Mouse (Mus musculus) thymus, postnatal 36 days (tissue): ENCODE results near the gene Adra2c.

Source experiments
- DNase-seq, 2 experiments: peaks; one replicate each; pipeline ENCODE4 v3.0.0; 2022; ENCODE audit warnings: mixed read lengths in 2 of 2

Adra2c gene

DNA sequence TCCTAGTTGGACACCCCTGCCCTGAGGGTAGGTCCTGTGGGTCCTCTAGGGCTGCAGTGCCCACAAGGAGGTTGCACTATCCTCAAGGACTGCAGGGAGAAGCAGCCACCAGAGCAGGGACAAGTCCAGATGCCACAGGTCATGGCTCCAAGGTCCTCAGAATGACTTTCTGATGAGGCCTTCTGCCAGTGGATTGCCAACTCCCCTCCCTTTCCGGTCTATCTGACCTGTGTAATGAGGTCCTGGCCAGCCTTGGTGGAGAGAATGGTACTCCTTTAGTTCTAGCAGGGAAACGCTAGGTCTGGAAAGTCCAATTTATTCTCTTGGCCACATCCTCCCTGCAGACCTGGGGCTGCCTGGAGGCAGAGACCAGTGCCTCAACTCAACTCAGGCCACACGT lies at the start of gene Adra2c:
TSS of gene Adra2c (plus strand) at position 301 of the 400 bp plus-strand sequence.
- no peak for DNase-seq

- no peak for DNase-seq
Measured at GRCm38 (mm10) chr5:35233142-35233541, 45.0 kb upstream of the Adra2c start.

- DNase-seq: no peak
Measured at GRCm38 (mm10) chr5:35237757-35238156, 40.4 kb upstream of the Adra2c start.

- no peak for DNase-seq
Measured at GRCm38 (mm10) chr5:35238627-35239026, 39.5 kb upstream of the Adra2c start.

- no peak for DNase-seq
Measured at GRCm38 (mm10) chr5:35241556-35241955, 36.6 kb upstream of the Adra2c start.

DNA sequence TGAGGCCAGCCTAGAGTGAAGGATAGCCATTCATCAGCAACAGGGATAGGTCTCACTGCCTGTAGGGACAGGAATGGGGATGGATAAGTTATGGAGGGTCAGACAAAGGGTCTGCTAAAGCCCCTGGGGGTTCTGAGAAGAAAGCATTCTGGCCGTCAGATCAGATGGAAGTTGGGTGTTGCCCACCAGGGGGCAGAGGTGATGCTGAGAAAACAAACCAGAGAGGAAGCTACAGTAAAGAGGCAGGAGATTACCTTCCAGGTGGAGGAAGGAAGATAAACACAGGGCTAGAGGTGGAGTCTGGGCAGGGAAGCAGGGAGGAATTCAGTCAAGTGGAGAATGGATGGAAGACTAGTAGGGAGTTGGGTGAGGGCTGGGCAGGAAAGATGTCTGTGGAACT lies 33.9 kb upstream of the Adra2c start:
- DNase-seq: no peak

DNA sequence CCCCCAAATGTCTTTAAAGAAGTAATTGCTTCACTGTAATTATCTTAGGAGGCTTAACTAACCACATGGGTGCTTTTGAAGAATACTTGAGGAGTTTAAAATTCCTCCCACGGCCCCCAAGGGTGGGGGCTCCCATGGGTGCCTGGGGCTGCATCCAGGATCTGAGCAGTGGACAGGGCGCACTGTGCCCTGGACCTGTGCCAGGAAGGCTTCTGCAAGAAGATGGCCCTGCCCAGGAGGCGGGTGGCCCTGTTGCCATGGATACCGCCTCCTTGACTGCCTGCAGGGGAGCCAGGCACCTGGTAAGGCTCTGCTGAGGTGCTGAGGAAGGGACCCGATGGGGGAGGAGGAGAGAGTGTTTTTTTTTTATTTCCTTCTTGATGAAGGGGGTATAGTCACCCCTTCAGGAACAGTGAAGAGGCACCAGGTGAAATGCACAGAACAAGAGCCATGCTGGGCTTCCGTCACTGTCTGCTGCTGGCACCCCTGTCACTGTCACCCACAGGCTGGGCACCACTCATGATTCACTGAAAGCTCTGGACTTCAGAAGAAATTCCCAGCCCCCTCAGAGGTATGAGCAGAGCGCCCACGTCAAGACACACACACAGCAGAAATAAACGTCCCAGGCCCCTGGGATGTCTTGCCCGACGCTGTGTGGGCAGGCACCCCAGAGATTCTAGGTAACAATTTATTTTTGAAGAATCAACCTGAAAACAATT lies 32.4 kb upstream of the Adra2c start:
- no peak for DNase-seq

GRCm38 (mm10) chr5:35254964-35255716 lies 23.0 kb upstream of the Adra2c start:
- DNase-seq: no peak

DNA sequence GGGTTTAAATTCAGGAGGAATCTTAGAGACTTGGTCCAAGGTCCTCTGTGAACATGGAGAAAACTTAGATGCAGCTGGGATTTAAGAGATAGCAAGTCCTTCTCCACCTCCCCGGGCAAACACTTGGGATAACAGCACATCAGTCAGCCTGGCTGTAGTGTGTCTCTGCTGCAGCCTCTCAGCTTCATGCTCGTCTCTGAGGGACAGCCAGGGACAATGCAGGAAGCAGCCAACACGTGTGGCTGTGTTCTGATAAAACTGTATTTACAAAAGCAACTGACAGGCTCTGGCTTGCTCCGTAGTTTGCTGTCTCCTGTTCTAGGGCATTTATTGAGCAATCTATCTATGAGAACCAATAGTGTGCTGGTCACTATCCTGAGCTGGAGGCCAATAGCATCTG lies 14.4 kb upstream of the Adra2c start:
- no peak for DNase-seq

- DNase-seq: no peak
Measured at GRCm38 (mm10) chr5:35267486-35267885, 10.6 kb upstream of the Adra2c start.

GRCm38 (mm10) chr5:35275356-35275755 lies 2.8 kb upstream of the Adra2c start:
- no peak for DNase-seq

DNA sequence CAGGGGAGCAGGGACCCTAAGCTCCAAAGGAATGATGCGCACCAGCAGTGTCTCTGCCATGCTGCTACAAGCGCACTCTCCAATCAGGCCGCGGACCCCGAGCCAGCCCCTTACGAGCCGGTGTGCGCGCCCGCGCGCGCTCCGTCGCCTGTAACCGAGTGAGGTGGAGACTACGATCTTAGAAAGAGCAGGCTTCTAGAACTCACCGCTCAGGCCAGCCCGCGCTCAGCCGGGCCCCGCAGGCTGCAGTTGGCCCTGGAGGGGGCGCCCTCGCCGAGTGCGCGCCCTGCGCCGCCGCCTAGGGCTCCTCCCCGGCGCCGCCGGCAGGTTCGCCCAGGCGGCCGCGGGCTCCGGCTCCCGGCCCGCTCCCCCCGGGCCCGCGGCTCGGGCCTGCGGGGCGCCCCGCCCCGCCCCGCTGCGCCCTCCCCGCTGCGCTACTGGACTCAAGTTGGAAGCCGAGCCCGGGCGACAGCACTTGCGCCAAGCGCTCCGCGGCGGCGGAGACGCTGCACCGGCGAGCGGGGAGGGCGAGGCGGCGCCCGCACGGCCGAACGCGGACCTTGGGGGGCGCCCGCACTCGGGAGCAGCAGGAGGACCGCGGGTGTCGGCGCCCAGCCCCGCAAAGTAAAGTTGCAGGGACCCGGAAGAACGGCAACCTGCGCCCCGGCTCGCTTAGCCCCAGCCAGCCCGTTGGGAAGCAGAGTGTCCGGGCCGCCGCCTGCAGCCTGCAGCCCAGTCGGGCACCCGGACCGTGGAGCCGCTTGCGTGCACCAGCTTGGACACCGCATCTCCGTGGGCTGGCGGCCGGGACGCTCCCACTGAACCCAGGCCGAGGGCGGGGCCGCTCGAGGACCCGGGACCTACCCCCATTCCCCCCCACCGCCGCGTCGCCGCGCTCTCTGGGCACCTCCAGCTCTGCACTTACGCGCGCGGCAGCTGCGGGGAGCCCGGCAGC lies 899 bp downstream of the Adra2c start:
- DNase-seq: no peak

GRCm38 (mm10) chr5:35279696-35280001 lies 1.5 kb downstream of the Adra2c start:
- no peak for DNase-seq

DNA sequence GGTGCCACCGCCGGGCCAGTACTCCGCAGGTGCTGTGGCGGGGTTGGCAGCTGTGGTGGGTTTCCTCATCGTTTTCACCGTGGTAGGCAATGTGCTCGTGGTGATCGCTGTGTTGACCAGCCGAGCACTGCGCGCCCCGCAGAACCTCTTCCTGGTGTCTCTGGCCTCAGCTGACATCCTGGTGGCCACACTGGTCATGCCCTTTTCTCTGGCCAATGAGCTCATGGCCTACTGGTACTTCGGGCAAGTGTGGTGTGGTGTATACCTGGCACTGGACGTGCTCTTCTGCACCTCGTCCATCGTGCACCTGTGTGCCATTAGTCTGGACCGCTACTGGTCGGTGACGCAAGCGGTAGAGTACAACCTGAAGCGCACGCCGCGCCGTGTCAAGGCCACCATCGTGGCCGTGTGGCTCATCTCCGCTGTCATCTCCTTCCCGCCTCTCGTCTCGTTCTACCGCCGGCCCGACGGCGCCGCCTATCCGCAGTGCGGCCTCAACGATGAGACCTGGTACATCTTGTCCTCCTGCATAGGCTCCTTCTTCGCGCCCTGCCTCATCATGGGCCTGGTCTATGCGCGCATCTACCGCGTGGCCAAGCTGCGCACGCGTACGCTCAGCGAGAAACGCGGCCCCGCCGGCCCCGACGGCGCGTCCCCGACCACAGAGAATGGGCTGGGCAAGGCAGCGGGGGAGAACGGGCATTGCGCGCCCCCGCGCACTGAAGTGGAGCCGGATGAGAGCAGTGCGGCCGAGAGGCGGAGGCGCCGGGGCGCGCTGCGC lies 2.1 kb downstream of the Adra2c start:
- no peak for DNase-seq

GRCm38 (mm10) chr5:35280783-35281165 lies 2.7 kb downstream of the Adra2c start:
- DNase-seq: no peak

DNA sequence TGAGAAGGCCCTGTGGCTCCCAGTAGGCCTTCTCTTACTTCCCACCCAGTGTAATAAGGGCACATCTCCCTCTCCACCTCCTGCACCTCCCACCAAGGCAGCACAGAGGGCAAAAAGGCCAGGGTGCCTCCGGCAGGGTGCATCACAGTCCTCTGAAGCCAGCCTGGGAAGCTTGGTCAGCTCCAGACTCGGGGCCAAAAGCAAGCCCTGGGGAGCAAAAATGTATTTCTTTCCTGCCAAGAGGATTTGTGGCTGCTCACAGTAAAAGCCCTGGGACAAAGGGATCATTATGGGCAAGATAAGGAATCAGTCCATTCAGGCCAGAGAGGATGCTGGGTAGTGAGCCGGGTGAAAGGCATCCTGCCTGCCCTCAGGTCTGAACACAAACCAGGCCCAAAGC lies 7.2 kb downstream of the Adra2c start:
- DNase-seq: no peak

DNA sequence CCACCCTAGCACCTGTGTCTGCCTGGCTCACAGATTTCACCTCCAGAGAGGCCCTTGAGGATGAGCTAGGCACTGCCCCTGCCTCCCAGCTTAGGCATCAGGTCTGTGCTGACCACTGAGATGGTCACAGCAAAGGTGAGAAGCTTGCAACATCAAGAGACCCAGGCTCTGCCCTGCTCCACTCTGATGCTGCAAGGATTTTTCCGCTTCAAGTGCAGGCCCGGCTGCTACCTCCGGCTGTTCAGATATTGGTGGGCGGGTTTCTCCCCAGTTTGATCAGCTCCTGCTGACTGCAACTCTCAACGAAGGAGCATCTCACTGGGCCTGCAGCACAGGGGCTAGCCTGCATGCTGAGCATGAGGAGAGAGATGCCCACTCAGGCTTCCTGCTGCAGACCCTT lies 8.1 kb downstream of the Adra2c start:
- DNase-seq: no peak

- DNase-seq: peak; percentile 8 to 9
Measured at GRCm38 (mm10) chr5:35299621-35300020, 21.5 kb downstream of the Adra2c start.

DNA sequence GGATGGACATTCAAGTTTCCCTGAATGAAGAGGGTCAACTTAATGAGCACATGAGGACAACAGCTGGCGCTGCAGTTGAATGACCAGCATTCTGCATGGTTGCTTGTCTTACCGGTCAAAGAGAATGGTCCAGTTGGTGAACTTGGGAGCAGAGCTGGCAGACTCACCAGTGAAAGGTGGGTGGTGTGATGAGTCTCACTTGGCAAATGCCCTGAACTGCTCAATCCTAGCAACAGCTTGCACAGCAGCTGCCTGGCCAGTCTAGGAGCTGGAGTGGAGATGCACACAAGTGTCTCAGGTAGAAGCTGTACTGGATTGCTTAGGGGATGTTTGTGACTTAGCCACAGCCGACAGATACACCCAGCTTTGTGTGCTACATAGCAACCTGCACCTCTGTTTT lies 26.1 kb downstream of the Adra2c start:
- DNase-seq: no peak

DNA sequence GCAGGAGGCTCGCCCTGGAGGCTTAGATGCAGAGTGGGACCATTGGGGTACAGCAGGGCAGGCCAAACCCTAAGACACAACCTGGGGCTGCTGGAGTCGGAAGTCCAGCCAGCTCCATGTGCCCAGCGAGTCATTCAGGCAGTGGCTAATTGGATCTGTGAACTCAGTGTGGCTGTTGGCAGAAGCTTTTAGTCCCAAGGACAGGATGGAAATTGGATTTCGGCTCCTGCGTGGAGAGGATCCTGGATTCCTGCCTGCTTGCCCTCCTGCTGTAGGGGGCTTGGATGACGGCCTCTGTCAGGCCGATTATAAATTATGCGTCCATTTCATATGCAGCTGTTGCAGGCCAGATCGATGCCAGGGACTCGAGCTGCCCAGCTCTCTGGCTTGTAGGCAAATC lies 27.2 kb downstream of the Adra2c start:
- no peak for DNase-seq

GRCm38 (mm10) chr5:35306692-35307091 lies 28.6 kb downstream of the Adra2c start:
- DNase-seq: no peak

DNA sequence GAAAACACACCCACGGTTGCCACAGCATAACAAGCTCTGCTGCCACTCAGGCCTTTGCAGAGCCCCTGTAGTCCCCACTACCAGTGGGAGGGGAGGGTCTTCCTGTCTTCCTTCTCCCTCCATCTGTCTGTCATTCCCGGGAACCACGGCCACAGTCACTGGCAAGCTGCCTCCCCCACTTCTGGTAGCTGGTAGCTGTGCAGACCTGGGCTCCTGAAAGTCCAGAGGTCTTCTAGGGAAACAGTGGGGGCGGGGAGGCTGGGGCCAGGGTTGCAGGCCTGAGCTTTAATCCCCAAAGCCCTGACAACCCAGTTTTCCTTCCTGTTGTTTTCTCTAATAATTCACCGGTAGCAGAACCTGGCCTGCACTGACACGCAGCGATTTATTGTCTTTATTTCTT lies 31.7 kb downstream of the Adra2c start:
- no peak for DNase-seq
